Mouse (Mus musculus) lung, postnatal 25 days (tissue): ENCODE results near the gene Vmn1r5.
"Not testable (repeated sequence)": the region's sequence is repeated elsewhere in the genome, so short reads cannot be mapped to it uniquely, and the experiment has no call there.

Experiments
- DNase-seq: peaks from one replicate; pipeline ENCODE4 v3.0.0; 2022; ENCODE audit warnings: low spot score

Vmn1r5 gene

GRCm38 (mm10) chr6:56969973-56970372, at the start of gene Vmn1r5:
Gene Vmn1r5 (plus strand): TSS chr6:56970273.
- no peak for DNase-seq

- peak; percentile 20 for DNase-seq
These were observed 46.7 kb upstream of the Vmn1r5 start for GRCm38 (mm10) chr6:56923331-56923725.

- peak; percentile 93 for DNase-seq
These were observed 46.1 kb upstream of the Vmn1r5 start, which contains the start of the genes Nt5c3 and Vmn1r4 for GRCm38 (mm10) chr6:56923726-56924707. Gene Nt5c3 (minus strand): TSS chr6:56923932. Gene Vmn1r4 (plus strand): TSS chr6:56924015.

DNA sequence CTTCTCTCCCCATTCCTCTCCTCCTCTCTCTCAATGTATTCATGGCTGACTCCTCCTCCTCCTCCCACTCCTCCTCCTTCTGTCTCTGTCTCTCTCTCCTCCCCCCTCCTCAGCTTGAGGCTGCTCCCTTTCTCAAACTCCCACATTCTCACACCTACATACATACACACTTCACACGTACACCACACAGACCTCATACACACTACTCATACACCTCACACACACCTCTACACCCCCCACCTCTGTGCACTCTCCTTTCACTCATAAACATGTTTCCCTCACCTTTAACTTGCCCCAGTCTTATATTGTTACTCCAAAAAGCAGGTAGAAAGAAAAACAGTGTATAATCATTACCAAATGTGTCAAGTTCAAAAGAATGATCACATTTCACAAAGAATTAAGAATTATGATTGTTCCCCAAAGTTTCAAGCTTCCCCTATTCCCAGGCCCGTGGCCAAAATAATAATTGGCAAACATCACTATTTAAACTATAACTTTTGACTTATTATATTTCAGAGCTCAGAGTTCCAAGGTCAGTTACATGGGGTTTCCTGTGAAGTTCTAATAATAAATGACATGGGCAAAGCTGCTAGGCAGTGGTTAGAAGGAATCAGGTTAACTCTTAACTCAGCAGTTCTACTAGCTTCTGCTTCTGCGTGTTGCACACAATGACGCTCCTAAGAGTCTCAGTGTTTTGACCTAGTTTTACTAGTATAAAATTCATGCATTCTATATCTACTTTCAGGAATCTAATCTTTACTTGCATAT, 38.2 kb upstream of the Vmn1r5 start:
- DNase-seq = no peak

DNA sequence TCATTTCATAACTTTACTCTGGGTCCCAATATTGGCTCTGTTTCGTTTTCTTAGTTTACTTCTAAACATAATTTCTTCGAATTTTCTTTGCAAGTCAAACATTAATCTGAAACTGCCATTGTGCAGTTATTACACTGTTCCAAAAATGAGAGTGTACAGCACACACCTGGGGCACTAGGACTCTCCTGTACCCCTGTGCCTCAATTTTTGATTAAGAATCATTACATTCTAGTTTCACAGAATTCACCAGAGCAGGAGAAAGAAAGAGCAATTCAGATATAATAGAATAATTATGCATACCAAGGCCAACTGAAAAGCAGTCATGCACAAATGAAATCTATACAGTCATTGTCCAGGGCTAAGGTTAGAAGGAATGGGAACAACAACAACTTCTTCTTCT, 37.6 kb upstream of the Vmn1r5 start:
- DNase-seq = no peak

DNA sequence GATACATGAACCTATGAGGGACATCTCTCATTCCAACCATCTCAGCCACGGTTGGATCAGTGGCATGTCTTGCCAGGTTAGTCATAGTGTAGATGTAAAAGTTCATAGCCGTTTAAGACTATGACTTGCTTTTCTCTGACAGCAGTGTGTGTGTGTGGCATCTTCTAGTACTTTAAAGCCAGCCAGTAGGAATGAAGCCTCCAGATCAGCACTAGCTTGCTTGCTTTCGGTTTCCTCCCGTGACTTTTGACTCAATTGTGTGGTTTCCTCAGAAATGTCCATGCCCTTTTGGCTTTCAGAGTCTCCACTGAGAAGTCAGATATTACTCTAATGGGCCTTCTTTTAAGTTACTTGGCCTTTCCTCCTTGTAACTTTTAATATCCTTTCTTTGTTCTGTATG, 35.7 kb upstream of the Vmn1r5 start:
- DNase-seq = no peak

DNA sequence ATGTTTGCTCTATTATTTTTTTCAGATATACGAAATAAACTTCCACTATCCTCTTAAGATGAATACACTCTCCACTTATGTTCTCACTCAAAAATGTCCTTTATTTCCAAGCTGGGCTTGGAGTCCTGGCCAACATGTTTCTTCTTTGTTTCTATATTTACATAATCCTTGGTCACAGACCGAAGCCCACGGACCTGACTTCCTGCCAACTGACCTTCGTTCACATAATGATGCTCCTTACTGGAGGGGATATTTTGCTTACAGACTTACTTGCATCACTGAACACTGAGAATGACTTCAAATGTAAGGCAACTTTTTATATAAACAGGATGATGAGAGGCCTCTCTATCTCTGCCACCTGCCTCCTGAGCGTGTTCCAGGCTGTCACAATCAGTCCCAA, 13.6 kb upstream of the Vmn1r5 start:
- no peak for DNase-seq

GRCm38 (mm10) chr6:56996943-56997342, 26.9 kb downstream of the Vmn1r5 start, which contains the start of gene Vmn1r6:
Gene Vmn1r6 (plus strand): TSS chr6:56997243.
- DNase-seq = no peak

- not testable (repeated sequence) for DNase-seq
These were observed 55.2 kb downstream of the Vmn1r5 start, which contains the start of gene Vmn1r7 for GRCm38 (mm10) chr6:57025224-57025623. Gene Vmn1r7 (minus strand): TSS chr6:57025324.

- DNase-seq = no peak
These were observed 61.9 kb downstream of the Vmn1r5 start, which contains the start of gene Vmn1r8 for GRCm38 (mm10) chr6:57031984-57032383. Gene Vmn1r8 (plus strand): TSS chr6:57032284.

DNA sequence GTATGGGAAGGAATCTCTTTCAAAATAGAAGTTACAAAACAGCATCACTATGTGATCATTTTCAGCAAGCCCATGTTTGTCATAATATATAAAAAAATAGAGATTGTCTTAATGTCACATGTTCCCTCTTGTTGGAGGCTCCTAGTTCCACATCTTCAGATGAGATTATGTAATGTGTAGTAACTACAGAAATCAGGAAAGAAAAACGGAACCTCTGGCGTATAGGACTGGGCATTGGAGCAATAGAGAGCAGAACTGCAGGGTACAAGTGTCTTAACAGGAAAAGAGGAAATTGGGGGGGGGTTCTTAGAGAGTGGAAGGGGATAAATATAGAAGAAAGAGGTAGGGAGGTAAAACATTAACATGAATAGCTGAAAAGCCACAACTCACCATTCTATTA, 64.6 kb downstream of the Vmn1r5 start:
- DNase-seq = no peak
